Mouse (Mus musculus) hindbrain, embryonic 11.5 days (tissue): ENCODE measurements around the gene Ulk2. TPM values are rescaled to one million over a fixed set of nuclear protein-coding genes. Genes with fewer than 3 reads are reported as not detected.
A peak's percentile ranks its signal among the peaks of the same experiment; 100 is the strongest.

Experiments
- ATAC-seq: fragments of 200-750 bp; cut with Nextera tagmentation; 2 replicates; pipeline ENCODE4 v1.8.0; 2017; ENCODE audit warnings: mild to moderate bottlenecking, moderate TSS enrichment, moderate library complexity; ENCODE audit not compliant: low FRiP score
- DNase-seq: peaks from one replicate; pipeline ENCODE4 v3.0.0-alpha.2; 2015; ENCODE audit warnings: low spot score
- H3K27ac ChIP-seq: fragments of 300-500 bp; sonication (generic); 2 replicates; pipeline ENCODE4 v1.5.1; 2014; ENCODE audit warnings: mild to moderate bottlenecking, low read depth, low read length
- H3K27me3 ChIP-seq: fragments of 300-500 bp; sonication (generic); 2 replicates; pipeline ENCODE4 v1.6.1; 2014; ENCODE audit warnings: mild to moderate bottlenecking, low read length, moderate library complexity, mixed read lengths; ENCODE audit not compliant: control insufficient read depth, insufficient read depth
- H3K36me3 ChIP-seq: fragments of 300-500 bp; sonication (generic); 2 replicates; pipeline ENCODE4 v1.6.1; 2014; ENCODE audit warnings: mild to moderate bottlenecking, low read length, moderate library complexity, mixed read lengths; ENCODE audit not compliant: control insufficient read depth, insufficient read depth
- H3K4me1 ChIP-seq: fragments of 300-500 bp; sonication (generic); replicated peaks from 2 replicates; pipeline ENCODE4 v1.6.1; 2014; ENCODE audit warnings: low read length, mixed read lengths; ENCODE audit not compliant: control insufficient read depth, insufficient read depth
- H3K4me2 ChIP-seq: fragments of 300-500 bp; sonication (generic); replicated peaks from 2 replicates; pipeline ENCODE4 v1.6.1; 2014; ENCODE audit warnings: mild to moderate bottlenecking, low read depth, low read length
- H3K4me3 ChIP-seq: fragments of 300-500 bp; sonication (generic); 2 replicates; pipeline ENCODE4 v1.5.1; 2014; ENCODE audit warnings: low read depth, low read length
- H3K9ac ChIP-seq: fragments of 300-500 bp; sonication (generic); 2 replicates; pipeline ENCODE4 v1.6.1; 2014; ENCODE audit warnings: low read depth, low read length
- H3K9me3 ChIP-seq: fragments of 300-500 bp; sonication (generic); 2 replicates; pipeline ENCODE4 v1.6.1; 2016; ENCODE audit warnings: low read length; ENCODE audit not compliant: control insufficient read depth
- WGBS: fragments of 180-500 bp; shearing (Covaris S2); extraction: QIAGEN DNeasy Blood & Tissue Kit; methylation state at CpG from one replicate; pipeline ENCODE4 v1.1.7; 2014; 5-methylcytosine and 5-hydroxymethylcytosine counted together
- polyA plus RNA-seq: library from polyadenylated mRNA; unstranded; fragments of >200 nt; fragmentation: Nextera tagmentation; extraction: Ambion mirVana; gene quantifications from 2 replicates; pipeline ENCODE4 v1.2.1, GENCODE M21; 2014

Gene Ulk2
- polyA plus RNA-seq, result 28.6 and 32.7 TPM in 2 replicates

- Histone ChIP-seq H3K4me2 (peak within 1 kb of the TSS; percentile 59), H3K9me3 (no peaks in the 10 kb centered on the region), H3K9ac (peak within 1 kb of the TSS; percentile 98), H3K4me3 (peak within 1 kb of the TSS; percentile 98), H3K27me3 (no peaks in the 10 kb centered on the region), H3K36me3 (no peaks in the 10 kb centered on the region), H3K27ac (peak within 1 kb of the TSS; percentile 92), H3K4me1 (no peaks in the 10 kb centered on the region)
- 0% methylated on average over 51 of the region's 58 CpGs for WGBS
- ATAC-seq (peak; percentile 92), DNase-seq (peak; percentile 95)
Observed at GRCm38 (mm10) chr11:61854988-61855411, at the start of gene Ulk2. Gene Ulk2 (minus strand): TSS chr11:61855073.

DNA sequence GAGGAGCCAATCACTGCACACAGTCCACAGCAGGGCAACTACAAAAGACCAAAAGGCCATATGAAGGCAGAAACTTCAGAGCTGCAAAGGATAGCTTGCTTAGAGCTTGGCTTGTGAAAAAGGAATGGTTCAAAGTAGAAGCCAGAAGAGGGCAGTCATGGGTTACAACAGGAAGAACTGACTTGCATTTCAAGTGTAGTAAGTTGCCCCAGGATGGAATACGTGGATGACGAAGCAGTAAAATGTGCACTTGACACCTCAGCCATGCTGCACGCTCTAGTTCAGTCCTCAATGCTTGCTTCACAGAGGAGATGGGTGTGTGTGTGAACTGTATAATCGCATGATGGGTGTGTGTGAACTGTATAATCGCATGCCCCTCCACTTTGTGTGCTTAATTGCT lies 27.3 kb upstream of the Ulk2 start:
- no peak overlapping the region for H3K9ac ChIP-seq
- WGBS, result 81% methylated on average over 5 of the region's 5 CpGs
- no peak overlapping the region for H3K27ac ChIP-seq
- no peak overlapping the region for H3K4me3 ChIP-seq
- no peaks in the 10 kb centered on the region for H3K36me3 ChIP-seq
- H3K4me1 ChIP-seq, result no peaks in the 10 kb centered on the region
- ATAC-seq (no peak), DNase-seq (no peak)
- no peak overlapping the region for H3K4me2 ChIP-seq
- H3K27me3 ChIP-seq, result no peaks in the 10 kb centered on the region
- H3K9me3 ChIP-seq, result no peaks in the 10 kb centered on the region

- no peak overlapping the region for H3K27ac ChIP-seq
- H3K4me3 ChIP-seq, result no peak overlapping the region
- DNase-seq, result no peak
- ATAC-seq, result no peak
- no peaks in the 10 kb centered on the region for H3K9me3 ChIP-seq
- no peaks in the 10 kb centered on the region for H3K36me3 ChIP-seq
- no peaks in the 10 kb centered on the region for H3K27me3 ChIP-seq
- H3K4me2 ChIP-seq, result no peak overlapping the region
- no peak overlapping the region for H3K9ac ChIP-seq
- no peaks in the 10 kb centered on the region for H3K4me1 ChIP-seq
Observed at GRCm38 (mm10) chr11:61879921-61880320, 25.0 kb upstream of the Ulk2 start.

GRCm38 (mm10) chr11:61871881-61872280 lies 17.0 kb upstream of the Ulk2 start:
- H3K36me3 ChIP-seq, result peaks cover 7% of the 10 kb centered on the region; the same call in 1 of the 2 replicates
- ATAC-seq, result no peak
- no peak overlapping the region for H3K9ac ChIP-seq
- DNase-seq, result no peak
- no peaks in the 10 kb centered on the region for H3K27me3 ChIP-seq
- WGBS, result 98% methylated on average over 5 of the region's 5 CpGs
- H3K4me1 ChIP-seq, result no peaks in the 10 kb centered on the region
- no peaks in the 10 kb centered on the region for H3K9me3 ChIP-seq
- H3K4me3 ChIP-seq, result no peak overlapping the region
- no peak overlapping the region for H3K27ac ChIP-seq
- no peak overlapping the region for H3K4me2 ChIP-seq

DNA sequence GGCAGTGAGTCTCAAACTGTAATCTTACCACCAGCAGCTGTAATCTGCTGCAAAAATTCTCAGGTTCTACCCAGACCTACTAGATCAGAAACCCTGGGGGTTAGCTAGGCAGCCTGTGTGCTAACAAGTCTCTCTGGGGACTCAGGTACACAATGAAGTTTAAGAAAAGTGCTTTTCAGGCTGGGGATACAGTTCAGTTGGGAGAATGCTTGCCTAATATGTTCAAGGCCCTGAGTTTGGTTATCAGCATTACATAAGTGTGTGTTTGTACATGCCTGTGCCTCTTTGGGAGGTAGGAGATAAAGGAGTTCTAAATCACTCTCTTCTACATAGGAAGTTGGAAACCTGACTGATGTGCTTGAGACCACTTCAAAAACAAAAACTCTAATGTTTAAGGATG lies 12.0 kb upstream of the Ulk2 start:
- H3K27ac ChIP-seq, result no peak overlapping the region
- no peak for DNase-seq
- no peaks in the 10 kb centered on the region for H3K4me1 ChIP-seq

DNA sequence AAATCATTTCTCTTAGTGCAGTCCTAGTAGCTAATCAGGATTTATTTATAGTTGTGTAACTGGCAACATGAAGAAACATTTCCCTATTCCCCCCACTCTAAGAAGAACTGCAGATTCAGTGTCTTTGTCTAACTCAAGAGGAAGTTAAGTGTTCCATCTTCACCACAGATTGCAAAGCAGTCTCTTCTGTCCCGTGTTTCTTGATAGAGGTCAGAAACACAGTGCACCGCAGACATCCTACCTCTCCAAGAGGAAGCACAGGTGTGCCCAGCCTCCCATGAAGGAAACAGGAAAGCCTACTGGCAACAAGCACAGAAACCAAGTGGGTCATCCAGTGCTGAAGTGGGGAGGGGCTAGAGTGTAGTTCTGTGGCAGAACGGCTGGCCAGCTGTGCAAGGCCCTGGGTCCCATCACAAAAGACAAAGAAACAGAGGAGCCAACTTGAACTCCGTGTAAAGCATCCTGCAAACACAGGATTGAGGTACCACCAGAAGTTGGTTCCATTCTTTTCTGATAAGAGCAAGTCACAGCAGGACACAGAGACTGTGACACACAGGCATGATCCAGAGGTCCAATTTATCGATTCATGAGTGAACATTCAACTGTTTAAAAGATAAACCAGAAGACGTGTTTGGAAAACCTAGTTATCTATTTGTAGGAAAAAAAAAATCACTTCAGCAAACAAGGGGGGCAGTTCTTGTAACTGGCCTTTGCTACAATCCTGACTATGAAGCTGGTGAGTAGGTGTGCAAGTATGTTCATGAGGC lies 7.1 kb upstream of the Ulk2 start:
- no peak for DNase-seq
- Histone ChIP-seq H3K27me3 (no peaks in the 10 kb centered on the region), H3K27ac (no peak overlapping the region), H3K9me3 (no peaks in the 10 kb centered on the region), H3K9ac (no peak overlapping the region), H3K4me1 (no peaks in the 10 kb centered on the region), H3K4me2 (no peak overlapping the region), H3K36me3 (no peaks in the 10 kb centered on the region), H3K4me3 (no peak overlapping the region)
- 79% methylated on average over 6 of the region's 6 CpGs for WGBS
- no peak for ATAC-seq

More for the DNA sequence above, 12.0 kb upstream of the Ulk2 start:
- H3K36me3 ChIP-seq, result no peaks in the 10 kb centered on the region
- H3K9me3 ChIP-seq, result no peaks in the 10 kb centered on the region
- H3K4me2 ChIP-seq, result no peak overlapping the region
- H3K4me3 ChIP-seq, result no peak overlapping the region
- no peak overlapping the region for H3K9ac ChIP-seq
- no peak for ATAC-seq
- no peaks in the 10 kb centered on the region for H3K27me3 ChIP-seq

GRCm38 (mm10) chr11:61859316-61859715 lies 4.4 kb upstream of the Ulk2 start:
- no peak overlapping the region for H3K9ac ChIP-seq
- no peaks in the 10 kb centered on the region for H3K4me1 ChIP-seq
- no peak overlapping the region for H3K27ac ChIP-seq
- H3K4me3 ChIP-seq, result no peak overlapping the region
- WGBS, result 79% methylated on average over 1 of the region's 1 CpGs
- H3K9me3 ChIP-seq, result no peaks in the 10 kb centered on the region
- H3K4me2 ChIP-seq, result no peak overlapping the region
- DNase-seq (no peak), ATAC-seq (no peak)
- no peaks in the 10 kb centered on the region for H3K27me3 ChIP-seq
- H3K36me3 ChIP-seq, result no peaks in the 10 kb centered on the region

DNA sequence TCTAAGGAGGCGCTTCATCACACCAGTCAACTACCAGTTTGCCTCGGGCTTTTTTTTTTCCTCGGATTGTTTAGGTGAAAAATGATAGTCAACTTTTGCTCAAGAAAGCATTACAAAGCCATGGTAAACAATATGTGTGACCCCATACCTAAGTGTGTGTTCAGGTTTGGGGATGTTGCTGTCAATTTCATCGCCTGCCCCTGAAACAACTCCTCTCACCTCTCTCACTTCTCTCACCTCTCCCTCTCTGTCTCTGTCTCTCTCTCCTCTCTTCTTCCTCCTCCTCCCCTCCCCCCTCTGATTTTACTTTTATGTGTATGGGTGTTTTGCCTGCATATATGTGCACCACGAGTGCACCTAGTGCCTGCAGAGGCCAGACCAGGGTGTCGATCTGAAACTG lies 666 bp upstream of the Ulk2 start:
- H3K9ac ChIP-seq, result peak overlapping the region; percentile 98
- peak overlapping the region; percentile 59 for H3K4me2 ChIP-seq
- H3K27ac ChIP-seq, result peak overlapping the region; percentile 92

More for the DNA sequence above, 666 bp upstream of the Ulk2 start:
- H3K4me3 ChIP-seq, result peak overlapping the region; percentile 98
- H3K27me3 ChIP-seq, result no peaks in the 10 kb centered on the region
- peak; percentile 6 for DNase-seq
- H3K9me3 ChIP-seq, result no peaks in the 10 kb centered on the region
- 50% methylated on average over 6 of the region's 6 CpGs for WGBS
- no peaks in the 10 kb centered on the region for H3K36me3 ChIP-seq
- no peak for ATAC-seq
- H3K4me1 ChIP-seq, result no peaks in the 10 kb centered on the region
